Mouse (Mus musculus): ENCODE data around the gene Fam229b. TPM values are rescaled to one million over a fixed set of nuclear protein-coding genes. Genes with fewer than 3 reads are reported as not detected.
A peak's percentile ranks its signal among the peaks of the same experiment; 100 is the strongest.

Fam229b gene
- 14.4 and 15.3 TPM in 2 replicates for polyA plus RNA-seq (2015; fragmentation: Nextera tagmentation; extraction: Ambion mirVana)

DNA sequence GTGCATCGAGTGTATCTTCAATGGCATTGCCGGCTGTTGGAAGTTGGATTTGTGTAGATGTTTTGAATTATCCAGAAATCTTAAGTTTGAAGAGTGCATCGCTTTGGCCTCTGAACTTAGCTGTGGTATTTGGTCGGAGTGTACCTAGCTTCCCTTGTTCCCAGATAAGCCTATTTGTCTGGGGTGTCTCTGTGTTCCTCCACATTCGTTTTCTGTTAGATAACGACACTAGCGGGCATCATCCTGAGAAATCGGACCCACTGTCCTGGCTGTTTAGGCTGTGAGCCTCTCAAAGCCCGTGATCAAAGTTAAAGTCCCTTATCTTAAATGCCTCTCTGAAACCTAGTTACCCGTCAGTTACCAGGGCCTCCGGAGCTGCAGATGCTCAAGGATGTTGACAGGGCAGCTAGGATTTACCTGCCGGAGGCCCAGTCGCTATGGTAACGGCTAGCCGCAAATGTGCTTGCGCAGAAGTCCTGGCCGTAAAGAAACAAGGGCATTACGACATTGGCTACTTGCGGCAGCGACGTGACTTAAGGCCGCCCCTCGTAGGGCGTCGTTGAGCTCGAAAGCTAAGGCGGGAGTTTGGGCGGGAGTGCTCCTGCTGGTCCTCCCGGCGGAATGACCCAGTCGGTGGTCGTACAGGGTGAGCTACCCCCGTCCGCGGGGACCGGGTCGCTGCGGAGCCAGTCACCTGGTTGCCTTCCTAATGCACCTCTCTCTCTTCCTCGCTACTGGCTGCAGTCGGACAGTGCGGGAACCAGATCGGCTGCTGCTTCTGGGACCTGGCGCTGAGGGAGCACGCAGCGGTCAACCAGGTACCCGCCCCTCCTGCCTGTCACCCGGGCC, at the start of gene Fam229b, which contains the start of gene Tube1:
Gene Fam229b (minus strand): TSS at position 453 of the 849 bp plus-strand sequence.
Gene Tube1 (plus strand): TSS at position 515 of the 849 bp plus-strand sequence.
- Histone ChIP-seq H3K4me2 (replicated peaks) (peak within 1 kb of the TSS; percentile 77), H3K4me1 (peaks cover 6% of the 10 kb centered on the region), H3K27me3 (no peaks in the 10 kb centered on the region), H3K9me3 (replicated peaks) (no peaks in the 10 kb centered on the region), H3K27ac (replicated peaks) (0 out of 2 replicates have a peak within 1 kb of the TSS, but pooled peaks have one; percentile 48), H3K36me3 (peaks cover 13% of the 10 kb centered on the region), H3K9ac (peak within 1 kb of the TSS; percentile 53), H3K4me3 (replicated peaks) (peak within 1 kb of the TSS; percentile 72)
- WGBS = 3% methylated on average over 47 of the region's 47 CpGs
- peak; percentile 88 for ATAC-seq (ENCODE audit: insufficient number of reproducible peaks, low FRiP score, low TSS enrichment, low read depth)

DNA sequence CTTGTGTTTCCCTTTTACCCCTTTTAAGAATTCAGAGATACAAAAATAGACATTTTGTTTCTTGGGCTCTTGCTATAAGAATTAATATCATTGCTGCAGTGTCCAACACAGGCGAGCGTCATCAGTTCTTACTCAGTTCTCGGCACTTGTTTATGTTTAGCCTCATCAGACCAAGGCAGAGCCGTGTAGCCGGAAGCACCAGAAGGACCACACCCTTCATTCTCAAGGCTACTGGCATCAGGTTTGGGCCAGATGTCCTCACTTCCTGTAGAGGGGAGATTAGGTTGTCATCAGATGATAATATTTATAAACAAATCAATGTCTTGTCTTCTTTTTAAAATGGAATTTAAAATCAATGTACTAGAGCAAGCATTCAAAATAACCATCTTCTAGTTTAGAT, 43.3 kb upstream of the Fam229b start:
- 78% methylated on average over 5 of the region's 5 CpGs for WGBS
- H3K9ac ChIP-seq = no peak overlapping the region
- H3K27ac ChIP-seq (replicated peaks) = no peak overlapping the region
- no peak overlapping the region for H3K4me3 ChIP-seq (replicated peaks)
- H3K4me2 ChIP-seq (replicated peaks) = no peak overlapping the region
- H3K4me1 ChIP-seq = peaks cover 18% of the 10 kb centered on the region
- no peaks in the 10 kb centered on the region for H3K27me3 ChIP-seq
- H3K36me3 ChIP-seq = no peaks in the 10 kb centered on the region
- no peak for ATAC-seq (ENCODE audit: insufficient number of reproducible peaks, low FRiP score, low TSS enrichment, low read depth)
- H3K9me3 ChIP-seq (replicated peaks) = no peaks in the 10 kb centered on the region

DNA sequence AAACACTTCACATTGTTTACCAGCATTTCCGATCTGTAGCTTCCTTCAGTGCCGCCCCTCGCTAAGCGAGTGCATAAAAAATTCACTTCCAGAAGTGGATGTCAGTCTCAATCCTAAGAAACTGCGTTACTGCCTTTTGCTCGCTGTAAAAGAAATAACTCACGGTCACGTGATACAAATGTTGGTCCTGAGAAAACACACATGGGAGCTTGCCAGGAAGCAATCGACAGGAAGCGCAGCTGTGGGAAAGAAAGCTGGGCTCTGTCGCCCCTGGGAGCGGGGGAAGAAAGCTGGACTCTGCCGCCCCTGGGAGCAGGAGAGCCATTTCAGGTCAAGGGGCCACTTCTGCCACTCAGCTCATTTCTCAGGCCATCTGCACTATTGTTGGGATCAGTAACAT, 39.4 kb upstream of the Fam229b start:
- Histone ChIP-seq H3K4me3 (replicated peaks) (no peak overlapping the region; the same call in 1 of the 2 replicates), H3K27ac (replicated peaks) (peak overlapping the region; percentile 92), H3K36me3 (no peaks in the 10 kb centered on the region), H3K9ac (no peak overlapping the region), H3K4me2 (replicated peaks) (peak overlapping the region; percentile 39), H3K4me1 (peaks cover 38% of the 10 kb centered on the region), H3K9me3 (replicated peaks) (no peaks in the 10 kb centered on the region), H3K27me3 (no peaks in the 10 kb centered on the region)
- WGBS = 25% methylated on average over 13 of the region's 13 CpGs
- no peak for ATAC-seq (ENCODE audit: insufficient number of reproducible peaks, low FRiP score, low TSS enrichment, low read depth)

DNA sequence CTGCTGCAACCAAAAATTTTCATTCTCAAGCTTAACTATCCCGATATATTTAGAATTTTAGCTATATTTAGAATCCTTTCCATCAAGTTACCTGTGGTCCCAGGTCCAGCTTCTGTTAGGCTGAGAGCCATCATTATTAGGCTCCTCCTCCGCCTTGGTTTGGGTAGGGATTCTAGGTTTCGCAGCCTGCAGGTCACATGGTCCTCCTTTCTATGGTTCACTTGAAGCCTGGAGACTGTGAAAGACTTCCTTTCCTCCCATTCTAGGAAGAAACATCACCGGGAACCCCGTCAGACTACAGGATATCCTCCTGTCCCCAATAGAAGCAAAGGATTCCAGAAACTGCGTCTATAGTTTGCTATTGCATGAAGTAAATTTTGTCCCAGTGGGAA, 38.8 kb upstream of the Fam229b start:
- Histone ChIP-seq H3K9ac (no peak overlapping the region), H3K4me3 (replicated peaks) (no peak overlapping the region)

DNA sequence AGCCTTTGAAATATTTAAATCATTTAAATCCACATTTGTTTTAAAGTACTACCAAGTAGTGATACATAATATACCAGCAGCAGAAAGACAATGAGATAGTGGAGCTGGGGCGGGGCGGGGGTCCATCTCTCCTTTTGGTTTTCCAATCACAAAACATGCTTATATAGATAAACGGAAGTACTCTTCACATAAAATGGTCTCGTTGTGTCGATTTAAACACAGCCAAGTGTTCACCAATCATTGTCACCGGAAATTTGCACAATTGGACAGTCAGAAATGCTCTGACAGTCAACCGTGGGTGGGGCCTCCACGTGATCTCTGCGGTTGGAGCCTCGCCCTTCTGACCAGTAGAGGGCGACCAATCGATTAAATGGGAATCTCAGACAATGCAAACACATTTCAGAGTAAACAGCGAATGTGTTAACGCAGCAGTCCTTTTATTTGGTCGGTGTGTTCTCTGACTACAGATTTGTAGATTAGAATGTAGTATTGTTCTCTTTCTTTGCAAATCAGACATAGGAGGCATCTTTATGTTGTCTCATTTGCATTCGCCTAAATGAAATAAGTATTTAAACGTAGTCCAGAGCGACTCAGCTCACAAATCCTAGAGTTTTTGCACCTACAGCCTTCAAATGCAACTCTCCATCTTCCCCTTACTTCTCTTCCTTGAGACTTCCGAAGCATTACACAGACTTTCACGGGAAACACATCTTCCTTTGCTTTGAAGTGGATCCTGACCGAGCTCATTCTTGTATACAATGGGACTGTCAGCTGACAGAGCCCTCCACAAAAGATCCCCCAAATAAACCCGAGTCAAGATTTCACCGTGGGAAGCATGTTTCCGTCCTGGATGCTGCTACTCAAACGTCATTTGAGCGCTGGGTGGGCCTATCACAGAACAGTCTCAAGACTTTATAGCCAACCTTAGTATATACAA, 38.2 kb upstream of the Fam229b start:
- WGBS = 14% methylated on average over 26 of the region's 26 CpGs
- Histone ChIP-seq H3K36me3 (no peaks in the 10 kb centered on the region), H3K27me3 (no peaks in the 10 kb centered on the region), H3K9ac (0 out of 2 replicates have a peak overlapping the region, but pooled peaks have one; percentile 12), H3K4me3 (replicated peaks) (peak overlapping the region; percentile 51), H3K4me2 (replicated peaks) (peak overlapping the region; percentile 84), H3K4me1 (peaks cover 39% of the 10 kb centered on the region), H3K27ac (replicated peaks) (peak overlapping the region; percentile 92), H3K9me3 (replicated peaks) (no peaks in the 10 kb centered on the region)
- ATAC-seq (ENCODE audit: insufficient number of reproducible peaks, low FRiP score, low TSS enrichment, low read depth) = peak; percentile 66

More for the DNA sequence above, 38.8 kb upstream of the Fam229b start:
- Histone ChIP-seq H3K36me3 (no peaks in the 10 kb centered on the region), H3K27ac (replicated peaks) (peak overlapping the region; percentile 92), H3K27me3 (no peaks in the 10 kb centered on the region), H3K4me2 (replicated peaks) (peak overlapping the region; percentile 84), H3K4me1 (peaks cover 38% of the 10 kb centered on the region), H3K9me3 (replicated peaks) (no peaks in the 10 kb centered on the region)
- 66% methylated on average over 6 of the region's 6 CpGs for WGBS
- ATAC-seq (ENCODE audit: insufficient number of reproducible peaks, low FRiP score, low TSS enrichment, low read depth) = no peak

DNA sequence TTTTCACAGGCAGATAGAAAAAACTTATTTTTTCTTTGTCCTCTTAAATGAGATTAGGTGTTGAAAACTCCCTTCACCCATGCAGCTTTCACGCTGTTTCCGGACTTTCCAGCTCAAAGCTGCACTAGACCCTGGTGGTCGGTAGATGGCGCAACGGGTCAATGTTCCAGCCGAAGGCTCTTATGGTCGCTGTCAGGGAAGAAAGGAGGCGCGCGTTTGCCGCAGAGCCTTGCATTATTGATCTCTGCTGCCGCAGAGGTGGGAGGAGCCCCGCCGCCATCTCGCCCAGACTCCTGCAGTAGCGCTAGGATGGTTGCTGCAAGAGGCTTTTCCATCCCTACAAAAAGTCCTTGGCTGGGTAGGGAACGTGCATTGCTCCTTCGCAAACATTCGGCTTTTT, 37.4 kb upstream of the Fam229b start:
- H3K4me2 ChIP-seq (replicated peaks) = peak overlapping the region; percentile 84
- H3K9ac ChIP-seq = 0 out of 2 replicates have a peak overlapping the region, but pooled peaks have one; percentile 12
- H3K27ac ChIP-seq (replicated peaks) = peak overlapping the region; percentile 92
- WGBS = 1% methylated on average over 19 of the region's 19 CpGs
- H3K4me3 ChIP-seq (replicated peaks) = peak overlapping the region; percentile 51
- H3K9me3 ChIP-seq (replicated peaks) = no peaks in the 10 kb centered on the region
- no peaks in the 10 kb centered on the region for H3K27me3 ChIP-seq
- H3K36me3 ChIP-seq = no peaks in the 10 kb centered on the region
- peaks cover 46% of the 10 kb centered on the region for H3K4me1 ChIP-seq
- ATAC-seq (ENCODE audit: insufficient number of reproducible peaks, low FRiP score, low TSS enrichment, low read depth) = peak; percentile 86

DNA sequence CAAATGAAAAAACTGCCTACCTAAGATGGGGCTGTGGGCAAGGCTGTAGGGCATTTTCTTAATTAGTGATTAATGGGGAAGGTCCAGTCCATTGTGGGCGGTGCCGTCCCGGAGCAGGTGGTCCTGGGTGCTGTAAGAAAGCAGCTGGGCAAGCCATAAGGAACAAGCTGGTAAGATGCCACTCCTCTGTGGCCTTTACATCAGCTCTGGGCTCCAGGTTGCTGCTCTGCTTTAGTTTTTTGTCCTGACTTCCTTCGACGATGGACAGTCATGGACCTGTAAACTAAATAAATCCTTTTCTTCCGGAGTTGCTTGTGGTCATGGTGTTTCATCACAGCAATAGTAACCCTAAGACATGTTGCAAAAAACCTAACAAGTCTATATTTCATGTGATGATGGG, 37.0 kb upstream of the Fam229b start:
- Histone ChIP-seq H3K9ac (no peak overlapping the region), H3K4me3 (replicated peaks) (no peak overlapping the region)
- WGBS = 9% methylated on average over 6 of the region's 6 CpGs

DNA sequence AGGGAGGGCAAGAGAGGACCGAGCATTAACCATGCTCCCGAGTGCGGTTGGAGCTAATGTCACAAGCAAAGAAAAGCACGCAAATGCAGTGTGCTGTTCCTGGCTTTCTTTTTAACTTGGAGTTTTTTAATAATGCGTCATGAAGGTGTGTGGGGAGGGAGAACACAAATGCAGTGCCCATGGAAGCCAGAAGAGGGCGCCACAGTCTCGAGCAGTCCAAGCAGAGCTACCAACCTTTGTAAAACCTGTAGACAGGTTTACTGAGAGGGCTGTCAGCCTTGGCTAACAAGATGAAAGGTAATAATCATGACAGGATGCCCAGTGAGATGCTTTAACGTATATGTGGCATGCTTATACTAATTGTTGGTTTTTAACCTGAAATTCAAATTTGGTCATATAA, 36.5 kb upstream of the Fam229b start:
- no peak for ATAC-seq (ENCODE audit: insufficient number of reproducible peaks, low FRiP score, low TSS enrichment, low read depth)
- Histone ChIP-seq H3K36me3 (no peaks in the 10 kb centered on the region), H3K4me1 (peaks cover 50% of the 10 kb centered on the region), H3K27me3 (no peaks in the 10 kb centered on the region), H3K4me3 (replicated peaks) (peak overlapping the region; percentile 25), H3K27ac (replicated peaks) (peak overlapping the region; percentile 80), H3K9ac (no peak overlapping the region), H3K9me3 (replicated peaks) (no peaks in the 10 kb centered on the region), H3K4me2 (replicated peaks) (peak overlapping the region; percentile 84)
- 5% methylated on average over 8 of the region's 8 CpGs for WGBS

More for the DNA sequence above, 37.0 kb upstream of the Fam229b start:
- H3K27me3 ChIP-seq = no peaks in the 10 kb centered on the region
- peak overlapping the region; percentile 84; the same call in 1 of the 2 replicates for H3K4me2 ChIP-seq (replicated peaks)
- no peak for ATAC-seq (ENCODE audit: insufficient number of reproducible peaks, low FRiP score, low TSS enrichment, low read depth)
- H3K27ac ChIP-seq (replicated peaks) = no peak overlapping the region
- H3K36me3 ChIP-seq = no peaks in the 10 kb centered on the region
- H3K9me3 ChIP-seq (replicated peaks) = no peaks in the 10 kb centered on the region
- peaks cover 46% of the 10 kb centered on the region for H3K4me1 ChIP-seq

DNA sequence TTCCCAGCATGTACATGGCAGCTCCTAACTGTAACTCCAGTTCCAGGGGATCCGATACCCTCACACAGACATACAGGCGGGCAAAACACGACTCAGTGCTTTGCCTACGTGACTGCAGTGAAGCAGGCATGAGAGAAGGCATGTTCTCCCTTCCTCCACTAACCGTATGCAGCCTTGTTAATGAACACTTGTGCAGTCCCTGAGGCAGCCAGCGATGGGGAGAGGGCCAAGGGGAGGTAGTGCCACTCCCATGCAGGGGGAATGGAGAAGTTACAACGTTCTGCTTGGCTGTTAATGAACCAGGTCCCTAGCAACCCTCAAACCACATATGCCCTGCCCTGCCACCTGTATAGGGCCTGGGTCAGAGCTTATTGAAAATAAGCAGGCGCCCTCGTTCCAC, 35.9 kb upstream of the Fam229b start:
- H3K9me3 ChIP-seq (replicated peaks) = no peaks in the 10 kb centered on the region
- no peak overlapping the region for H3K9ac ChIP-seq
- peak; percentile 35 for ATAC-seq (ENCODE audit: insufficient number of reproducible peaks, low FRiP score, low TSS enrichment, low read depth)
- peak overlapping the region; percentile 80 for H3K27ac ChIP-seq (replicated peaks)
- WGBS = 26% methylated on average over 9 of the region's 9 CpGs
- H3K4me2 ChIP-seq (replicated peaks) = peak overlapping the region; percentile 84
- no peaks in the 10 kb centered on the region for H3K27me3 ChIP-seq
- peak overlapping the region; percentile 25 for H3K4me3 ChIP-seq (replicated peaks)
- no peaks in the 10 kb centered on the region for H3K36me3 ChIP-seq
- H3K4me1 ChIP-seq = peaks cover 51% of the 10 kb centered on the region

DNA sequence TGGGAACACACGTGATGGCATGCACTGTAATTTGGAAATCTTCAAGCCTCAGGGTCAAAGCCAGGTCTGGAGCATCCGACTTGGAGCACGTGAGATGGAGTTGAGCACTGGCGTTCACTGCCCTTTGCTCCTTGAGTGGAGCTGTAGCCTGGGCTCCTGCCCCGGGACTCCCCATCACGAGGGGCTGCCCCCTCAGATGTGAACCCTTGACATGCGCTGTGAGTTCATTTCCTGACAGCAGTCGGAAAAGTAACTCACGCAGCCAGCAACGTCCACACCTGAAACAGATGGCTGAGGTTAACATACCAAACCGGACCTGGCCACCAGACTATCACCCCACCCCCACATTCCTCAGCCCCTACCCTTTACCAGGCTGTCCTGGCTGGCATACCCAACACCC, 33.9 kb upstream of the Fam229b start:
- no peak for ATAC-seq (ENCODE audit: insufficient number of reproducible peaks, low FRiP score, low TSS enrichment, low read depth)
- Histone ChIP-seq H3K9me3 (replicated peaks) (no peaks in the 10 kb centered on the region), H3K27me3 (no peaks in the 10 kb centered on the region), H3K4me3 (replicated peaks) (no peak overlapping the region), H3K4me2 (replicated peaks) (no peak overlapping the region), H3K4me1 (peaks cover 47% of the 10 kb centered on the region), H3K36me3 (no peaks in the 10 kb centered on the region), H3K9ac (no peak overlapping the region), H3K27ac (replicated peaks) (no peak overlapping the region)
- 70% methylated on average over 11 of the region's 11 CpGs for WGBS

Data from embryonic facial prominence, embryonic 15.5 days (tissue).